Mouse (Mus musculus): ENCODE data around the gene Ndufaf2.

DNA sequence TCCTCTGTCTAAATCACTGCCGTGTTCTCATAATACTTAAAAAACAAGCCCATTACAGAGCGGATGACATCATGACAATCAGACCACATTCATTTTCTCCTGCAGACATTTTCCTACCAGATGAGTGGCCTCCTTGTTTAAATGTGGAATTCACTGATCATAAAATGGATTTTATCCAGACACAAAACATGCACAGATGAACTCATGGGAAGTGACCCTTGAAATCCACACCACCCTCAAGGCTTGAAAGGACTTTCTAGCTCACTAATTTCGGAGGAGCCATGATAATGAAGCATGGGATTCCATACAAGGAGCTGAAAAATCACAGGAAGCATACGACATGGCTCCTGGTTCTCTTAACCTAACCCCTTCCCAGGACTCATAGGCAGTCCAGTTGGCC is 198.5 kb downstream of the Ndufaf2 start:
- TF ChIP-seq FLI1 (IDR thresholded peaks at IDR 0.05; ENCODE audit: low read length) (no peak), GATA1 (IDR thresholded peaks at IDR 0.05; ENCODE audit: borderline replicate concordance, low read length) (no peak)
